Mouse (Mus musculus) heart, adult 9 months (tissue): ENCODE results near the gene Ptpdc1.
A peak's percentile ranks its signal among the peaks of the same experiment; 100 is the strongest.

Experiments used
- DNase-seq, 2 experiments: peaks; one replicate each; pipeline ENCODE4 v3.0.0; 2022; ENCODE audit warnings: low spot score in 2 of 2

The Ptpdc1 gene

GRCm38 (mm10) chr13:48625433-48626184 lies at the start of gene Ptpdc1:
Gene Ptpdc1 (minus strand): TSS chr13:48625664.
- DNase-seq = peak; percentile 98

DNA sequence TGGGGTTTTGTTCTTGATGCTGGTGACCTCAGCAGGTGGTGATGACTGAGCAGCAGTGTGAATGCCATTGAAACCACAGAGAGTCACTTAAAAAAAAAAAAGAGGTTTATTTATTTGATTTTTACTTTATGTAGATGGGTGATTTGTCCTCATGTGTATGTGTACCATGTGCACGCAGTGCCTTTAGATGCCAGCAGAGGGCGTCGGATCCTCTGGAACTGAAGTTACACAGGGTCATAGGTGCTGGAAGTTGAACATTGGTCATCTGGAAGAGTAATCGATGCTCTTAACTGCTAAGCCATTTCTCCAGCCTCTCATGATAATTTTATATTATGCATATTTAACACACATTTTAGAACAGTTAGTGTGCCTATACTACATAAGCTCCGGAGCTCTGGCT lies 49.1 kb upstream of the Ptpdc1 start:
- DNase-seq = no peak

- no peak for DNase-seq
Observed at GRCm38 (mm10) chr13:48672312-48672840, 46.9 kb upstream of the Ptpdc1 start.

- no peak for DNase-seq
Observed at GRCm38 (mm10) chr13:48668976-48669534, 43.6 kb upstream of the Ptpdc1 start.

GRCm38 (mm10) chr13:48668091-48668975 lies 42.9 kb upstream of the Ptpdc1 start:
- no peak for DNase-seq

DNA sequence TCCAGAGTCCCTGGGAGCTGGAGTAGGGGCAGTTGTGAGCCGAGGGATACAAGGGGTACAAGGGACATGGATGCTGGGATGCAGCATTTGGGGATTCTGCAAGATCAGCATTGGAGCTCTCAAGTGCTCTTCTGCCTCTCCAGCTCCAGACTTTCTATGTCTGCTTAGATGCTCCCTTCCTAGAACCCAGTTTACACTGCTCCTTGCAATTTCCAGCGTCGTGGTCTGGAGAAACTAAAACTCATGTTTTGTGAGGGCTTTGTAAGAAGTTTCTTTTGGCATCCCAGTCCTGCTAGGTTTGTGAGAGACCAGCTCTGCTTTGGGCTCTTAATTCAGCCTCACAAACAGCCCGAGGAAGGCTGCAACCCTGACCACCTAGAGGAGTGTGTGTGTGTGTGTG lies 42.0 kb upstream of the Ptpdc1 start:
- no peak for DNase-seq

- DNase-seq = no peak
Observed at GRCm38 (mm10) chr13:48665656-48666597, 40.5 kb upstream of the Ptpdc1 start.

DNA sequence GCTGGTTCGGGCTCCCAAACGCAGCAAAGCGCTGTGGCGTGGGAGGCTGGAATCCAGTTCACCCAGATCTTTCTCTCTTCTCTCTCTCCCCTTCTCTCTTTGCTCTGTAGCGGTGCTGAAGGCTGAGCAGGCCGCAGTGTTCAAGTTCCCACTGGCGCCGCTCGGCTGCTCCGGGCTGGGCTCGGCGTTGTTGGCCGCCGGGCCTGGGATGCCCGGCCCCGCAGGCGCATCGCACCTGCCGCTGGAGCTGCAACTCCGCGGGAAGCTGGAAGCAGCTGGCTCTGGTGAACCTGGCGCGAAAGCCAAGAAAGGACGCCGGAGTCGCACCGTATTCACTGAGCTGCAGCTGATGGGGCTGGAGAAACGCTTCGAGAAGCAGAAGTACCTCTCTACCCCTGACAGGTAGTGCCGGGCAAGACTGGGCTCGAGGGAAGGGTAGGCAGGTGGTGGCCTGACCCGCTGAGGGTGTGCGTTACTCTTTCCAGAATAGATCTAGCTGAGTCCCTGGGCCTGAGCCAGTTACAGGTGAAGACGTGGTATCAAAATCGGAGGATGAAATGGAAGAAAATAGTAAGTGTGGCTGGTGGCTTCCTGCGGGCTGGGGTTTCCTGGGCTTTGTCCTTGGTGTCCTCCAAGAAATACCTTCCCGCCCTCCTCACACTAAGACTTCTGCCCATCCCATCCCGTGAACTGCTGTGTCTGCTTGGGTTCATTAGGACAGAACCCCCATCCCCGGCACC lies 39.6 kb upstream of the Ptpdc1 start:
- DNase-seq = no peak

GRCm38 (mm10) chr13:48663988-48664339 lies 38.5 kb upstream of the Ptpdc1 start:
- DNase-seq = no peak

- no peak for DNase-seq
Observed at GRCm38 (mm10) chr13:48663211-48663987, 37.9 kb upstream of the Ptpdc1 start.

- no peak for DNase-seq
Observed at GRCm38 (mm10) chr13:48662431-48663143, 37.1 kb upstream of the Ptpdc1 start, which contains the start of gene Barx1. Gene Barx1 (plus strand): TSS chr13:48662998.

- no peak for DNase-seq
Observed at GRCm38 (mm10) chr13:48661561-48661960, 36.1 kb upstream of the Ptpdc1 start.

GRCm38 (mm10) chr13:48660741-48661140 lies 35.3 kb upstream of the Ptpdc1 start:
- DNase-seq = no peak

- no peak for DNase-seq
Observed at GRCm38 (mm10) chr13:48660221-48660734, 34.8 kb upstream of the Ptpdc1 start.

DNA sequence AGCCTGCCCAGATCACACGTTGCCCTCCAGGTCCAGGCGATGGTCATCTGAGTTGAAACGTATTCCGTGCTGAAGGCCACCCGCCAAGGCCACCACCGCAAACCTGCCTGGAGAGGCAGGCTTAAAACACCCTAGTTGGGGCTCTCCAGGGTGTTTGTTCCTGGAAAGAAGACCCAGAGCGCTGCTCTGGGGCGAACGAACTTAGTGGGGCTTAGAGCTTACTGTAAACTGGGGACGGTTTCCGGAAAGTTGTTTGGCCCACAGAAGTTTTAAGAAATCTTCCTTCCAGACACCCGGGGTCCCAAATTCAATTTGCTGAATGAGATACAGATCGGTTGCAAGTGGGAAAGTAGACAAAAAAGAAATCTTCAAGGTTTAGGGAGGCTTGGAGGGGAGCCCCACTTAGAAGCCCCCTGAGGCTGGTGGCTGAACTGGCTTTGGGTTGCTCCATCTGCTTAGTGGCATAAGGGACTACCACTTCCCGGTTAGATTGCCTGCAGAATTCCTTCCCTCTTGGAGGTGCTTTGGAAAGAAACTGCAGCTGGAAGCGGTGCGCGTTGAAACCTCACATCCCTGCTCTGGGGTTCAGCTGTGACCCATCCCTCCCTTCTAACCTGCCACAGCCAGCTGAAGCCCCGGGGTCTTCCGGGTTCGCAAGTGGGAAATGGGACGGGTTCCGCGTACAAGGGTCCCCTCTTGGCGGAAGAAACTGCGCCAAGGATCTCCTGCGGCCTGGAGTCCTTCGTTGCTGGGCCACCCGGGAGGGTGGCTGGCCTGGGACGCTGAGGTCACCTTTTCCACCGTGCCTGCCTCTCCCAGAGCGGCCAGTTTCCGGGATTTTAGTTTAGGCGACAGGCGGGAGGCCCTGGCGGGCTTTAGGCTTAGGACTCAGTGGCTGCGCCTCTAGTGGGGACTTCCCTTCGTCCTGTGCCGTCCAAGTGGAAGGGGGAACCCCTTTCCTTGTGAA lies 34.1 kb upstream of the Ptpdc1 start:
- no peak for DNase-seq

DNA sequence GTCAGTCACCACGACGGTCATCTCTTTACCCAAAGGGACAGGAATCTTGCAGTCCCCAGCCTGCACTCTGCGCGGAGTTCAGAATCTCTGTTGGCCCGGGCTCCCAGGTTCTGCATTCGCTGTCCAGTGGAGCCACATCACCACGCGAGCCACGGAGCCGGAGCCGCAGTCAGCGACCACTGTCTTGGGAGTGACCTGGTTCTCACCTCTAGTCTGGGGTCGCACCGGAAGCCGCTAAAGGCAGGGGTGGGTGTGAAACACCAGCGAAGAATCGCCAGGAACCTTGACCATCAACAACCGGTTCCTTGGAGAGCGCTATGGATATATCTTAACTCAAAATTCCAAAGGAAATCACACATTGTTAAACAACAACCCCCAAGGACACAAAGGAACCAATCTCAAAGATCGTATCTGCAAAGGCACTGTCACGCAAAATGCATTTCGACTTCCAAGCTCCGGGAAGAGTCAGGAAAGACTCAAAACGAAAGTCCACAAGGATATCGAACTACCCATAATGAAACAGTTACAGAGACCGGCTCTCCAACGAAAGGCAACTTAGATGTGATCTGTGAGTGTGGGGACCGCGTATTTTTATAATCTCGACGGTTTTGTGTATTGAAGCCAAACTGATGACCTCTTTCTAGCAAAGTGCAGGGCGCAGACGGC lies 33.3 kb upstream of the Ptpdc1 start:
- DNase-seq = peak in 1 of 2 experiments; percentile 19

GRCm38 (mm10) chr13:48657791-48658190 lies 32.3 kb upstream of the Ptpdc1 start:
- no peak for DNase-seq
